Mouse (Mus musculus) bone marrow macrophage, adult 2 months (primary cell): ENCODE data around the gene Ndufb6. TPM values are rescaled to one million over a fixed set of nuclear protein-coding genes. Genes with fewer than 3 reads are reported as not detected.
A peak's percentile ranks its signal among the peaks of the same experiment; 100 is the strongest.
"Not testable (repeated sequence)": the region's sequence is repeated elsewhere in the genome, so short reads cannot be mapped to it uniquely, and the experiment has no call there.

Experiments used
- H3K27ac ChIP-seq: 2 replicates; pipeline ENCODE4 v1.5.1; 2012; ENCODE audit warnings: low read depth, low read length; ENCODE audit not compliant: insufficient read depth
- H3K4me1 ChIP-seq: 2 replicates; pipeline ENCODE4 v1.6.1; 2012; ENCODE audit warnings: low read length; ENCODE audit not compliant: control insufficient read depth, insufficient read depth
- H3K4me3 ChIP-seq: 2 replicates; pipeline ENCODE4 v1.5.1; 2012; ENCODE audit warnings: mild to moderate bottlenecking, low read length, moderate library complexity; ENCODE audit not compliant: insufficient read depth
- CTCF ChIP-seq: IDR thresholded peaks from 2 replicates; pipeline ENCODE4 v1.5.1; 2012; ENCODE audit warnings: low read depth, mild to moderate bottlenecking, low read length, moderate library complexity
- POLR2A ChIP-seq: IDR thresholded peaks from 2 replicates; pipeline ENCODE4 v1.6.1; 2012; ENCODE audit warnings: mild to moderate bottlenecking, low read depth, low read length, borderline replicate concordance
- polyA plus RNA-seq: library from polyadenylated mRNA; stranded (reverse); fragments of >200 nt; gene quantifications from 2 replicates; pipeline ENCODE4 v1.2.4, GENCODE M21; 2012; ENCODE audit not compliant: missing spikeins, insufficient read depth, insufficient read length

The Ndufb6 gene
- polyA plus RNA-seq, 1 experiment, result 73.8 TPM

DNA sequence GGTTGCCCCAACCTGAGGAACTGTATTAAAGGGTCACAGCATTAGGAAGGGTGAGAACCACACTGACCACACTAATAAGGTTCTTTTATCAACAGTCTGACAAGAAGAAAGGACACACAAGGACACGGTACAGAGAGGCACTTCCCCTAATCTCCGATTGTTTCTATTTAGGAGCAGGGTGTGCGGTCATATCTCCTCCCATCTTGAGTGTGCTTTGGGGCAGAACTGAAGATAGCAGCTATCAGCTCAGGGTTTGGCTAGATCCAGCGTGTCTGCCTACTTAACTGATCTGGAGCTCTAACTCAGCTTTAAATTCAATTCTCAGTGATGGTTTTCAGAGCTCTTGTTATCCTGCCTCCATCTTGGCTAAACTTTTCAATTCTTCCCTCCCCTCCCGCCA is 19.9 kb upstream of the Ndufb6 start:
- Histone ChIP-seq H3K4me1 (peaks cover 3% of the 10 kb centered on the region), H3K27ac (no peak overlapping the region), H3K4me3 (no peak overlapping the region)
- TF ChIP-seq CTCF (no peak), POLR2A (no peak)

DNA sequence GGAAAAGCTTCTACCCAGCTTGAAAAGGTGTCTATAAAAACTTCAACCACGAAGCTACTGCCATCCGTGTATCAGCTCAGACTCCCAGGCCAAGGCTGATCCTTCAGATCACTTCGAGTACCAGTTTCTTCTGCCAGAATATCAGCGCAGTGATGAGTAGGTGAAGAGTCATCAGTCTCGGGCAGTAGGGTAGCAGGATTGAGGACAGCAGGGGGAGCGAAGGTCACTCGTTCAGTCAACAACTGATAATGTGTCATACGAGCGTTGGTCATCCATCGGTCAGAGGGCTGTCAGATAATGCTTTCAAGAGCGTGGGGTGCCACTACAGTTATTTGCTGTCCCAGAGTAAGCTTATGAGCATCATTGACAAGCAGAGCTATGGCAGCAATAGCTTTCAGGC is 12.3 kb upstream of the Ndufb6 start:
- H3K4me1 ChIP-seq, H3K27ac ChIP-seq, H3K4me3 ChIP-seq: not testable (repeated sequence)

DNA sequence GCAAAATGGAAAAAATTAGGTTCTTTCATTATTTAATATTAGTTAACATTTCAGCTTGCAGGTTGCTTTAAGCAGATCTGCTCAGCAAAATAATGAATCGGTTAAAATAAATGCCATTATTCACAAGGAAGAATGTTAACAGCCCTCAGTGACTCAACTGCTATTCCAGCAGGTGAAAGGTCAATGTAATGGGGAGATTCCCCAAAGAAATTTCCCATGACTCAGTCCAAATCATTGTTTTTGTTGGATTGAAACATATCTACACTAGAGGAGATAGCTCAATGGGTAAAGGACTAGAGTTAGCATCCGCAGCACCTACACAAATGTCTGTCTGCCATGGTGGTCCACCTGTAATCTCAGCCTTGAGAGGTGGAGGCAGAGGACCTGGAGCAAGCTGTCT is 9.8 kb upstream of the Ndufb6 start:
- Histone ChIP-seq H3K4me1 (peaks cover 5% of the 10 kb centered on the region), H3K4me3 (no peak overlapping the region), H3K27ac (no peak overlapping the region)
- no peak for TF ChIP-seq POLR2A
- TF ChIP-seq CTCF, result no peak

DNA sequence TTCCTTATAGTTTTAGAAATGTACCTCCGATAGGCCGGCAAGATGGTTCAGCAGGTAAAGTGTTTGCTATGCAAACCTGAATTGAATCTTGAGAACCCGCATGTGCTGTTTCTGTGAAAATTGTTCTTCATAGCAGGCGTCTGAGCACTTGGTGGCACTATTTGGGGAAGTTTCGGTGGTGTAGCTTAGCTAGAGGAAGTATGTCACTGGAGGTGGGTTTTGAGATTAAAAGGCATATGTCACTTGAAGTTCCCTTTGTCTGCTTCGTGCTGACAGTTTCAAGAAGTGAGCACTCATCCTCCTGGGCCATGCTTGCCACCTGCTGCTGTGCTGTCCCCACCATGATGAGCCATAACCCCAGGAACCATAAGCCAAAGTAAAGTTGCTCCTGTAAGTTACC is 8.2 kb upstream of the Ndufb6 start:
- Histone ChIP-seq H3K27ac (0 out of 2 replicates have a peak overlapping the region, but pooled peaks have one; percentile 4), H3K4me3 (peak overlapping the region; percentile 18; the same call in 1 of the 2 replicates), H3K4me1 (peaks cover 5% of the 10 kb centered on the region)
- TF ChIP-seq POLR2A (no peak), CTCF (no peak)

DNA sequence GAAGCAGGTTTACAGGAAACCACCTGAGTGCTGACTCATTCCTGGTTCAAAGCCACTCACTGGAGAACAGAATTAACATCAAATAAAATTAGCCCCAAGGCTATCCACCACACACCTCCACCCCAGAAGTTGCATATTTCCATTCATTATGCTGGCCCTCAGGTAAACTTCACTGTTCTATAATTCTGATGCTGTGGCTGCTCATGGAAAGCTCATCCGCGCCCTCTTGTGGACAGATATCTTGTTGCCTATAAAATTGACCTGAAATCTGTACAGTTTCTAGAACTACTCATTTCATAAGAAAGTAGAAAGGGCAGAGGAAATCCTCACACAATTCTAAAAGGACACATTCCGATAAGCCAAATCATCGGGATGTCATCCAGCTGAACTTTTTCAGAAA is 6.4 kb upstream of the Ndufb6 start:
- Histone ChIP-seq H3K4me1 (peaks cover 5% of the 10 kb centered on the region), H3K4me3 (no peak overlapping the region), H3K27ac (no peak overlapping the region)
- TF ChIP-seq POLR2A (no peak), CTCF (no peak)

DNA sequence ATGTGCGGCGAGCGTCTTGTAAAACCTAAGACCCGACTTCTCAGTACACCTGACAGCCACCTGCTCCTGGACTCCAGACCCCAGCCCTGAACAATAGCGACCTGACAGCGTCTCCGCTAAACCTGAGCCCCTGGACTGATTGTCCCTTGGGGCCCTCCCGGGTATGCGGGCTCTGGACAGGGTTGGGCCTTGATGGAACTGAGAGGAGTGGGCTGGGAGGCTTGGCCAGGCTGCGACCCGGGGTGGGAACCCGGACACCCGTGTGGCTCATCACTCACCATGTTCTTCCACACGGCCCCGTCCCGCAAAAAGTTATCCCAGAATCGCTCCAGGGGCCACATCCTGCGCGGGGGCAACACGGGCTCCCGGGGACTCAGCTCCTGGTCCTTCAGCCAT is 343 bp downstream of the Ndufb6 start:
- Histone ChIP-seq H3K4me1 (peaks cover 3% of the 10 kb centered on the region), H3K27ac (no peak overlapping the region)

DNA sequence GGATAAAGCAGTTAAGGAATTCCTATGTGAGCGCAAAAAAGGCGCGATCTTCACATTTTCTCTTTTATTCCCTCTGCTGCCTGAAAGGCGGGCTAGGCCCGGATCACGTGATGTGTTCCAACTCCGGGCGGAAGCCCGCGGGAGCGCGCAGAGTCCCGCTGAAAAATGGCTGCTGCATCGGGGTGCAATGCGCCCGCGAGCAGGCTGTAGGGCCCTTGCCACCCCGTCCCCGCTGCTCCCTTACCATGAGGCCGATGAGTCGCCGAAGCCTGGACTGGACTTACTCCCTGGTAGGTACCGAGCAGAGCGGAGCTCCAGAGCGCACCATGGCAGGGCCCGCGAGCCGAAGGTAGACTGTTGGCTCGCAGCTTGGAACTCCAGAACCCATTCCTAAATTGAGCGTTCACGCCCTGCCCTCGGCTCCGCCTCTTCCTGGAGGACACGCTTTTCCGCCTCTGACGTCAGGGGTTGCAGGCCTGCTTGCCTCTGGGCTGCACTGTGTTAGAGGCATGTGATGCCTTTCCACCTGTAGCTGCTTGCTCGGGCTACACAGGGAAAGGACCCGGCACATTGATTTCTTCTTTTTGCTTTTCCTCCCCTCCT is 9.7 kb downstream of the Ndufb6 start, which contains the start of the genes Smim27 and Topors:
Gene Smim27, plus strand, starts transcription at position 150 of the 603 bp plus-strand sequence.
Gene Topors, minus strand, starts transcription at position 421 of the 603 bp plus-strand sequence.
- Histone ChIP-seq H3K27ac (peak within 1 kb of the TSS; percentile 95), H3K4me3 (peak within 1 kb of the TSS; percentile 75), H3K4me1 (peaks cover 8% of the 10 kb centered on the region; the same call in 1 of the 2 replicates)
- TF ChIP-seq CTCF, result no peak
- TF ChIP-seq POLR2A, result no peak

More for the DNA sequence above, 343 bp downstream of the Ndufb6 start:
- H3K4me3 ChIP-seq, result peak overlapping the region; percentile 76
- TF ChIP-seq CTCF (no peak), POLR2A (no peak)

DNA sequence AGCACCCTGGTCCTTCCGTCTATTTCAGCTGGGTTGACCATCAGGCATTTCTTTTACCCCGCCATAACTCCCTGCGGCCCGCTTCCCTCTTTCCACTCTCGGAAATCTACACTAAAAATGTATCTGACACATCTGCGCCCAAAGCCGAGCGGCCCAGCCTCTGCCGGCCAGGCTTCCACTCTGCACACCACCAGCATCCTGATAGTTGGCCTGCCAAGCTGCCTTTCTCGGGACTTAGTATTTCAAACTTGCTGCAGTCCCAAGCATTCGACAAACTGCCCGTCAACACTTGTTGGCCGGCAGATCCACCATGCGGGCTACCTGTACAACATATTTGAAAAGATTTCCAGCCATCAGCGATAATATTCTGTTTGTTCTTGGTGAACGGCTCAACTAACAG is 10.4 kb downstream of the Ndufb6 start:
- Histone ChIP-seq H3K4me3 (peak overlapping the region; percentile 75), H3K27ac (peak overlapping the region; percentile 95), H3K4me1 (peaks cover 8% of the 10 kb centered on the region; the same call in 1 of the 2 replicates)
- no peak for TF ChIP-seq POLR2A
- TF ChIP-seq CTCF, result 0 out of 2 replicates have a peak, but pooled peaks have one; percentile 12

DNA sequence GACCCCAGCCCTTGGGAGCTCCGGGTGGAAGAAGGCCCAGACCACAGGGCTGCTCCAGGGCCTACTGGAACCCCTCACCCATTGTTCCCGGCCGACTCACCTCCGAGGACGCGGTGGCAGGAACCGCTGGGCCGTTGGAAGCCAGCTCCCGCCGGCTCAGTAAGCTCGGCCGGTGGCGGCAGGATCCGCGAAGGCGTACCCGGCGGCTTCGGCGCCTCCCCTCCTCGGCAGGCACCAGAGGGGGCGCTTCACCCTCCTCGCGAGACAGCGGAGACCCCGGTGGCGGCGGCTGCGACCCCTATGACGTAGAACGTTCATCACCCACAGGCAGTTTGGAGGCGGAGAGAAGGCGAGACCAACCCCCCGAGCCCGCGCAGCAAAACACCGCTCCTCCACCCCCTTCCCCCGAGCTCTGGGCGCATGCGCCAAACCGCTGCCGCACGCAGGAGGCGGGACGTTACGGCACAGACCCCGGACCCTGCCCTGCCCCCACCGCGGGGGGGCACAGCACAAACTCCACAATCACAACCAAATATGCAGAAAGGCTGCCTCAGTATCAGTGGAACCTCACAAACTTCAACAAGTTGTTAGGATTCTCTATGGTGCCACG is 10.9 kb downstream of the Ndufb6 start:
- H3K4me3 ChIP-seq, result peak overlapping the region; percentile 75
- TF ChIP-seq CTCF (0 out of 2 replicates have a peak, but pooled peaks have one; percentile 16), POLR2A (no peak)
- H3K27ac ChIP-seq, result peak overlapping the region; percentile 95
- H3K4me1 ChIP-seq, result peaks cover 8% of the 10 kb centered on the region; the same call in 1 of the 2 replicates

DNA sequence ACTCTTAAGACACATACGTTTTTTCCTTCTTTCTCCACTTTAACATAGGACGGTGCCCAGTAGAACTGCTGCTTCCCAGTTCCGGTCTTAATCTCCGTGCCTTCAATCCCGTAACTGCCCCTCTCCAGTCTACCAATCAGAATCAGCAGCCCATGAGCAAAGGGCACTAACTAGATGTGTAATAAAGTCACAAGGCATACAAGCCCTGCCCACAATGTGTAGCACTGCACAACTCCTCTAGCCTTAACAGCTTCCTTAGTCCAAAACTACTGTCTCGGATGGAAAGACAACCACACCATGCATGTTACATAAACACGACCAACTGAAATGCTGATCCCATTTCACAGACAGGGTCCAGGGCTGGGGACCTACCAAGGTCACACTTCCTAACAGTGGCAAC is 11.5 kb downstream of the Ndufb6 start:
- H3K4me1 ChIP-seq, result peaks cover 8% of the 10 kb centered on the region; the same call in 1 of the 2 replicates
- H3K4me3 ChIP-seq, result peak overlapping the region; percentile 75
- no peak for TF ChIP-seq CTCF
- TF ChIP-seq POLR2A, result no peak
- H3K27ac ChIP-seq, result peak overlapping the region; percentile 4; the same call in 1 of the 2 replicates
